8 mouse cellular contexts compared by ENCODE assay signal in the genomic region with DNA sequence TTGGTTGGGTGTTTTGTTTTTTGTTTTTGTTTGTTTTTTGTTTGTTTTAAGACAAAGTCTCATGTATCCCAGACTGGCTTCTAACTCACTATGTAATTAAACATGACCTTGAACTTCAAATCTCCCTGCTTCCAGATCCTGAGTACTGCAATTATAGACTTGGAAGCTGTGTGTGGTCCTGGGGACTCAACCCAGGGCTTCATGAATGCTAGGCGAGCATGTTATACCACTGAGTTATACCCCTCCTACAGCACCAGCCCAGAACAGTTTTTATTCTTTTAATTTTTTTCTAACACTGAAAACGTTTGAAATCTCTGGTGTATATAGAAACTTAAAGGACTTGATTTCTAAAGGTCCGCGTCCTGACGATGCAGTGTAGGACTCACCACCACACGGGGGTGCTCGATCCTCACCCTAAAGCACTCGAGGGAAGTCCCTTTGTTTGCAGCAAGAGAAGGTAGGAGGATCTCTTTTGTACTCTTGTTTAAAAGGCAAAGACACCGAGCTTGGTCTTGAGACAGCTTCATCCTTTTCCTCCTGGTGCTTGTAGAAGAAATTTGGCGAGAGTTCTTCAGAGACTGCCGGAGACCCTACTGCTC.
A peak's percentile ranks its signal among the peaks of the same experiment; 100 is the strongest.
DNase-seq lines count a peak whose midpoint lies in the region; ATAC-seq and TF ChIP-seq lines count a peak whose summit lies in the region.

No protein-coding gene starts in this region.

- 0 out of 2 replicates have a peak, but pooled peaks have one; percentile 26 for TF ChIP-seq POLR2A in limb, embryonic 14.5 days (IDR thresholded peaks at IDR 0.05; ENCODE audit: borderline replicate concordance, extremely low read depth, insufficient read depth, insufficient read length)

- no peaks in the 10 kb centered on the region for H3K27me3 ChIP-seq in C2C12 (ENCODE audit: control insufficient read depth, insufficient read depth, insufficient read length)
- no peaks in the 10 kb centered on the region for H3K27me3 ChIP-seq in embryonic facial prominence, embryonic 11.5 days (ENCODE audit: control insufficient read depth, insufficient read depth, low read length)
- H3K27me3 ChIP-seq in kidney, embryonic 14.5 days (ENCODE audit: control insufficient read depth, insufficient read depth, low read length) = no peaks in the 10 kb centered on the region
- no peaks in the 10 kb centered on the region for H3K27me3 ChIP-seq in limb, embryonic 14.5 days (ENCODE audit: control insufficient read depth, insufficient read depth, low read length)
- no peaks in the 10 kb centered on the region for H3K27me3 ChIP-seq in neural tube, embryonic 11.5 days (ENCODE audit: control insufficient read depth, insufficient read depth, low read length)
- H3K27me3 ChIP-seq in stomach, embryonic 16.5 days (ENCODE audit: control insufficient read depth, insufficient read depth, low read length) = no peaks in the 10 kb centered on the region

- no peak overlapping the region for H3ac ChIP-seq in C2C12 (ENCODE audit: control insufficient read depth, insufficient read length, low read depth)

- ATAC-seq in embryonic facial prominence, embryonic 11.5 days (replicated peaks; ENCODE audit: insufficient number of reproducible peaks, low FRiP score, low TSS enrichment, low read depth) = peak; percentile 55; the same call in 1 of the 2 replicates
- ATAC-seq in kidney, embryonic 14.5 days (ENCODE audit: low FRiP score, low TSS enrichment) = peak; percentile 24; the same call in 1 of the 2 replicates
- ATAC-seq in limb, embryonic 14.5 days (ENCODE audit: low FRiP score, low read depth) = peak; percentile 72
- peak; percentile 75 for ATAC-seq in neural tube, embryonic 11.5 days (ENCODE audit: insufficient read depth, low FRiP score, low TSS enrichment)
- peak; percentile 68; the same call in 1 of the 2 replicates for ATAC-seq in stomach, embryonic 16.5 days (ENCODE audit: insufficient read depth, low FRiP score)

- no peak overlapping the region for H3K4me2 ChIP-seq in embryonic facial prominence, embryonic 11.5 days (ENCODE audit: low read depth, low read length)
- H3K4me2 ChIP-seq in kidney, embryonic 14.5 days (replicated peaks; ENCODE audit: low read depth, low read length) = no peak overlapping the region
- no peak overlapping the region for H3K4me2 ChIP-seq in limb, embryonic 14.5 days (replicated peaks; ENCODE audit: low read depth, low read length, severe bottlenecking)
- no peak overlapping the region for H3K4me2 ChIP-seq in neural tube, embryonic 11.5 days (ENCODE audit: low read depth)
- no peak overlapping the region for H3K4me2 ChIP-seq in stomach, embryonic 16.5 days (ENCODE audit: low read depth, low read length)

- no peaks in the 10 kb centered on the region for H3K4me1 ChIP-seq in embryonic facial prominence, embryonic 11.5 days (ENCODE audit: control insufficient read depth, insufficient read depth, low read length)
- peaks cover 5% of the 10 kb centered on the region for H3K4me1 ChIP-seq in kidney, embryonic 14.5 days (ENCODE audit: control insufficient read depth, insufficient read depth, low read length)
- no peaks in the 10 kb centered on the region for H3K4me1 ChIP-seq in limb, embryonic 14.5 days (ENCODE audit: control insufficient read depth, insufficient read depth, low read length)
- H3K4me1 ChIP-seq in neural tube, embryonic 11.5 days (ENCODE audit: control insufficient read depth, insufficient read depth, low read length) = no peaks in the 10 kb centered on the region
- no peaks in the 10 kb centered on the region; the same call in 1 of the 2 replicates for H3K4me1 ChIP-seq in stomach, embryonic 16.5 days (ENCODE audit: control insufficient read depth, insufficient read depth, low read length)

- DNase-seq in adrenal gland, postnatal 25 days = peak; percentile 85
- DNase-seq in embryonic facial prominence, embryonic 11.5 days (ENCODE audit: low spot score) = peak; percentile 87
- DNase-seq in heart, adult 8-10 months (ENCODE audit: low spot score) = peak; percentile 78
- peak; percentile 83 for DNase-seq in limb, embryonic 14.5 days (ENCODE audit: low spot score)
- DNase-seq in neural tube, embryonic 11.5 days (ENCODE audit: low spot score) = peak; percentile 84

- WGBS in embryonic facial prominence, embryonic 11.5 days = 11% methylated on average over 11 of the region's 11 CpGs
- 13% methylated on average over 11 of the region's 11 CpGs for WGBS in kidney, embryonic 14.5 days
- 13% methylated on average over 11 of the region's 11 CpGs for WGBS in limb, embryonic 14.5 days
- WGBS in neural tube, embryonic 11.5 days = 13% methylated on average over 11 of the region's 11 CpGs
- WGBS in stomach, embryonic 16.5 days = 12% methylated on average over 11 of the region's 11 CpGs

- H3K36me3 ChIP-seq in C2C12 (ENCODE audit: control insufficient read depth, insufficient read depth) = no peaks in the 10 kb centered on the region
- H3K36me3 ChIP-seq in embryonic facial prominence, embryonic 11.5 days (replicated peaks; ENCODE audit: control insufficient read depth, insufficient read depth, low read depth, low read length) = no peaks in the 10 kb centered on the region; the same call in 1 of the 2 replicates
- H3K36me3 ChIP-seq in kidney, embryonic 14.5 days (ENCODE audit: control insufficient read depth, insufficient read depth, low read length) = no peaks in the 10 kb centered on the region
- H3K36me3 ChIP-seq in limb, embryonic 14.5 days (ENCODE audit: control insufficient read depth, insufficient read depth, low read length) = no peaks in the 10 kb centered on the region
- H3K36me3 ChIP-seq in neural tube, embryonic 11.5 days (ENCODE audit: control insufficient read depth, insufficient read depth, low read length) = no peaks in the 10 kb centered on the region
- no peaks in the 10 kb centered on the region for H3K36me3 ChIP-seq in stomach, embryonic 16.5 days (ENCODE audit: control insufficient read depth, insufficient read depth, low read length)

- H3K79me2 ChIP-seq in C2C12 (ENCODE audit: control insufficient read depth, insufficient read depth) = no peaks in the 10 kb centered on the region

- H3K4me3 ChIP-seq in C2C12 (ENCODE audit: insufficient read depth, poor library complexity, severe bottlenecking) = no peak overlapping the region
- no peak overlapping the region for H3K4me3 ChIP-seq in embryonic facial prominence, embryonic 11.5 days (ENCODE audit: low read depth, low read length)
- no peak overlapping the region for H3K4me3 ChIP-seq in kidney, embryonic 14.5 days (ENCODE audit: low read length)
- no peak overlapping the region for H3K4me3 ChIP-seq in limb, embryonic 14.5 days (replicated peaks; ENCODE audit: low read length)
- no peak overlapping the region for H3K4me3 ChIP-seq in neural tube, embryonic 11.5 days (ENCODE audit: low read depth, low read length)
- no peak overlapping the region for H3K4me3 ChIP-seq in stomach, embryonic 16.5 days (replicated peaks; ENCODE audit: low read length)

- no peak overlapping the region for H3K27ac ChIP-seq in embryonic facial prominence, embryonic 11.5 days (replicated peaks; ENCODE audit: low read depth, low read length)
- H3K27ac ChIP-seq in kidney, embryonic 14.5 days (ENCODE audit: low read depth, low read length) = no peak overlapping the region
- no peak overlapping the region for H3K27ac ChIP-seq in limb, embryonic 14.5 days (replicated peaks; ENCODE audit: low read depth, low read length)
- no peak overlapping the region for H3K27ac ChIP-seq in neural tube, embryonic 11.5 days (ENCODE audit: low read depth, low read length)
- H3K27ac ChIP-seq in stomach, embryonic 16.5 days (ENCODE audit: low read length) = no peak overlapping the region

- H3K9ac ChIP-seq in embryonic facial prominence, embryonic 11.5 days (replicated peaks; ENCODE audit: low read length) = no peak overlapping the region
- no peak overlapping the region for H3K9ac ChIP-seq in kidney, embryonic 14.5 days (ENCODE audit: low read depth, low read length)
- H3K9ac ChIP-seq in limb, embryonic 14.5 days (ENCODE audit: low read depth, low read length, severe bottlenecking) = no peak overlapping the region
- H3K9ac ChIP-seq in neural tube, embryonic 11.5 days (ENCODE audit: low read length) = no peak overlapping the region
- no peak overlapping the region for H3K9ac ChIP-seq in stomach, embryonic 16.5 days (ENCODE audit: low read length)

- H3K9me3 ChIP-seq in embryonic facial prominence, embryonic 11.5 days (replicated peaks; ENCODE audit: control insufficient read depth, low read length) = no peaks in the 10 kb centered on the region
- no peaks in the 10 kb centered on the region for H3K9me3 ChIP-seq in kidney, embryonic 14.5 days (ENCODE audit: control insufficient read depth, low read length)
- H3K9me3 ChIP-seq in limb, embryonic 14.5 days (ENCODE audit: control insufficient read depth, low read length) = no peaks in the 10 kb centered on the region
- H3K9me3 ChIP-seq in neural tube, embryonic 11.5 days (ENCODE audit: control insufficient read depth, low read length) = no peaks in the 10 kb centered on the region
- no peaks in the 10 kb centered on the region for H3K9me3 ChIP-seq in stomach, embryonic 16.5 days (replicated peaks; ENCODE audit: control insufficient read depth, low read length)

- H3K79me3 ChIP-seq in C2C12 (ENCODE audit: low read depth) = no peaks in the 10 kb centered on the region

- peak; percentile 69 for TF ChIP-seq CTCF in C2C12 (IDR thresholded peaks at IDR 0.05; ENCODE audit: control insufficient read depth, insufficient read depth, insufficient read length)

TF ChIP-seq in C2C12, 6 proteins besides CTCF, POLR2A, EP300 and RAD21:
- TF ChIP-seq USF1 (IDR thresholded peaks at IDR 0.05; ENCODE audit: low read depth) (no peak), MAX (IDR thresholded peaks at IDR 0.05) (no peak), MYOD1 (IDR thresholded peaks at IDR 0.05; ENCODE audit: control insufficient read depth, insufficient read length, low read depth) (no peak), FOSL1 (IDR thresholded peaks at IDR 0.05; ENCODE audit: insufficient read depth, low read length, poor library complexity, severe bottlenecking) (no peak), MYOG (IDR thresholded peaks at IDR 0.05; ENCODE audit: control insufficient read depth, extremely low read depth, insufficient read length) (no peak), CEBPB (IDR thresholded peaks at IDR 0.05; ENCODE audit: low read depth) (no peak)

Comparison
In these comparisons a context has a peak if more than half of its experiments do, and no peak if none do; other contexts are left out.
1. ATAC-seq: peak in every context shown above with its lines; median percentile 75 in neural tube, embryonic 11.5 days; 72 in limb, embryonic 14.5 days; 68 in stomach, embryonic 16.5 days; 55 in embryonic facial prominence, embryonic 11.5 days; 24 in kidney, embryonic 14.5 days.